Mouse (Mus musculus) liver, adult 2 months (tissue): ENCODE data around the gene Ruvbl2.

Source experiments
- CTCF ChIP-seq: fragments of 200-500 bp; IDR thresholded peaks from 2 replicates; pipeline ENCODE4 v1.5.1; 2011; ENCODE audit warnings: low read depth, low read length, control low read depth
- POLR2A ChIP-seq: fragments of 200-500 bp; IDR thresholded peaks from 2 replicates; pipeline ENCODE4 v1.6.1; 2011; ENCODE audit warnings: low read length, control low read depth; ENCODE audit not compliant: insufficient read depth; ENCODE audit errors: extremely low read depth

DNA sequence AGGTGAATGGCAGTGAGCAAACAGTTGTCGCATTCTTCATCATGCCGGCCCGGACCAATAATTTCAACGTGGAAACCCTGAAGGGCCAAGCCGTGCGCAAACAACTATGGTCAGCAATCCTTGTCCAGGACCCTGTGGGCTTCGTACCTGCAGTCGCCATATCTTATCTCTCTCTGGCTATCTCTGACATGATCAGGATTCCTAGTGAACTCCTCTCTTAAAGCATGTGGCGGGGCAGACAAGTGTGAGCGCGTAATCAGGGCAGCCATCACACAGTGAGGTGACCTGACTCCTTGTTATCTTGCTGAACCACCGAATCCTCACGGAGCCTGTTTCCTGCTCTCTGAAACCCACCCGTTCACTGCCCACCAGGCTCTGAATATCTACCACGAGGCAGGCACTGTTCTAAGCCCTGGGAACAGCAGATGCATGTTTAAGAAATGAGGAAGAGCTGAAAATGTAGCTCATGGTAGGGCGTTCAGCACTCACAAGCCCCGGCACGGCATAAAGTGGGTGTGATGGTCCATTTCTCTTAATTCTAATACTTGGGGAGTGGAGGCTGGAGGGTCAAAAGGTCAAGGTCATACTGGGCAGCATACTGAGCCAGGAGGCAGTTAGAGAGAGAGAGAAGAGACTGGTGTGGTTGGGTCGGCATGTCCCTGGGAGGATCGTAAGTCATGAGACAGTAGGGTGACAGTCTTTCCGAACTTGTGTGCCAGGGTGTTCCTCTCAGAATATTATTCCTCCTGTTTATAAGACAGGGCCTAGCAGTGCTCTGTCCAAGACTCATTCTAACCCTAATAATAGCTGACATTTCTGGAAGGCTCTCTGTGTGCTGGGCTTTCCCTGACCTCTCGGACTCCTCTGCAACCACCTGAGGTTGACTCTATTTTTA is 5.9 kb upstream of the Ruvbl2 start:
- no peak for TF ChIP-seq POLR2A
- no peak for TF ChIP-seq CTCF
